Mouse (Mus musculus) stomach, postnatal 0 days (tissue): Measurements from ENCODE around the gene Nt5c2. TPM values are rescaled to one million over a fixed set of nuclear protein-coding genes. Genes with fewer than 3 reads are reported as not detected.

Source experiments
- ATAC-seq: fragments of 200-750 bp; cut with Nextera tagmentation; 2 replicates; pipeline ENCODE4 v1.8.0; 2017; ENCODE audit not compliant: low FRiP score, low TSS enrichment
- DNase-seq: peaks from one replicate; pipeline ENCODE4 v3.0.0-alpha.2; 2016; ENCODE audit warnings: low spot score
- H3K27ac ChIP-seq: fragments of 300-500 bp; sonication (generic); replicated peaks from 2 replicates; pipeline ENCODE4 v1.5.1; 2014; ENCODE audit warnings: mild to moderate bottlenecking, control low read depth
- H3K27me3 ChIP-seq: fragments of 300-500 bp; sonication (generic); 2 replicates; pipeline ENCODE4 v1.6.1; 2014; ENCODE audit warnings: low read length; ENCODE audit not compliant: control insufficient read depth, insufficient read depth
- H3K36me3 ChIP-seq: fragments of 300-500 bp; sonication (generic); 2 replicates; pipeline ENCODE4 v1.6.1; 2014; ENCODE audit warnings: low read length, mixed read lengths; ENCODE audit not compliant: control insufficient read depth, insufficient read depth
- H3K4me1 ChIP-seq: fragments of 300-500 bp; sonication (generic); replicated peaks from 2 replicates; pipeline ENCODE4 v1.6.1; 2014; ENCODE audit warnings: antibody characterized with exemption; ENCODE audit not compliant: control insufficient read depth, insufficient read depth
- H3K4me2 ChIP-seq: fragments of 300-500 bp; sonication (generic); replicated peaks from 2 replicates; pipeline ENCODE4 v1.6.1; 2014; ENCODE audit warnings: low read depth, mild to moderate bottlenecking, control low read depth, moderate library complexity
- H3K4me3 ChIP-seq: fragments of 300-500 bp; sonication (generic); 2 replicates; pipeline ENCODE4 v1.5.1; 2014; ENCODE audit warnings: low read depth, low read length, control low read depth
- H3K9ac ChIP-seq: fragments of 300-500 bp; sonication (generic); 2 replicates; pipeline ENCODE4 v1.6.1; 2014; ENCODE audit warnings: mild to moderate bottlenecking, low read length, control low read depth, mixed read lengths
- H3K9me3 ChIP-seq: fragments of 300-500 bp; sonication (generic); 2 replicates; pipeline ENCODE4 v1.6.1; 2016; ENCODE audit warnings: low read length; ENCODE audit not compliant: control insufficient read depth
- CTCF ChIP-seq: IDR thresholded peaks from 2 replicates; pipeline ENCODE4 v1.5.1; 2016; ENCODE audit warnings: antibody characterized with exemption, low read depth, mild to moderate bottlenecking, moderate library complexity
- EP300 ChIP-seq: optimal IDR thresholded peaks from 2 replicates; pipeline ENCODE3; 2016; ENCODE audit warnings: antibody characterized with exemption
- WGBS: fragments of 180-500 bp; shearing (Covaris S2); extraction: QIAGEN DNeasy Blood & Tissue Kit; methylation state at CpG from one replicate; pipeline ENCODE4 v1.1.7; 2014; 5-methylcytosine and 5-hydroxymethylcytosine counted together
- polyA plus RNA-seq: library from polyadenylated mRNA; unstranded; fragments of >200 nt; fragmentation: Nextera tagmentation; extraction: Ambion mirVana; gene quantifications from 2 replicates; pipeline ENCODE4 v1.2.1, GENCODE M21; 2015

The Nt5c2 gene
- polyA plus RNA-seq, 1 experiment from 2014 or later, result 70.9 TPM

DNA sequence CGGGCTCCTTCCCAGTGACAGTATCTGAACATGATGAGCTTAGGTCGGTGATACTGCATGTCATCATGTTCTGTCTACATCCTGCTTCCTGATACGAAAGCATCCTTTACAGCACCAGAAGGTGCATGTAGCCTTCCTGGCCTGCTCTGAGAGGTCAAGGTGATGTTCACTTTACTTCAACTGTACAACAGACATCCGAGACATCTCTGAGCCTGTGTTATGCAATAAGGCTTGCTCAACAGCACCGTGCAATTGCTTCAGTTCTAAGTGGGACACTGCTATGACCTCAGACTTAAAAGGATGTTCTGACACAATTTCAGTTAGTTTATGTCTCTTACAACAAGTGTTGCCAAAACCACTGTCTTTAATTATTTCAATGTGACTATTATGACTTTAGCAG is 113.6 kb downstream of the Nt5c2 start:
- no peaks in the 10 kb centered on the region for H3K9me3 ChIP-seq

GRCm38 (mm10) chr19:46900786-46901185 is 114.2 kb downstream of the Nt5c2 start:
- ATAC-seq (0 out of 2 replicates have a peak, but pooled peaks have one; percentile 24), DNase-seq (no peak)
- H3K27ac ChIP-seq, result no peak overlapping the region
- H3K9ac ChIP-seq, result no peak overlapping the region
- no peak for TF ChIP-seq CTCF
- no peak for TF ChIP-seq EP300
- WGBS, result 74% methylated on average over 6 of the region's 6 CpGs
- no peak overlapping the region for H3K4me2 ChIP-seq
- peaks cover 9% of the 10 kb centered on the region for H3K36me3 ChIP-seq
- H3K27me3 ChIP-seq, result no peaks in the 10 kb centered on the region
- H3K4me3 ChIP-seq, result no peak overlapping the region
- H3K9me3 ChIP-seq, result no peaks in the 10 kb centered on the region
- H3K4me1 ChIP-seq, result no peaks in the 10 kb centered on the region

More for the DNA sequence above, 113.6 kb downstream of the Nt5c2 start:
- Histone ChIP-seq H3K9ac (no peak overlapping the region), H3K27me3 (no peaks in the 10 kb centered on the region), H3K27ac (no peak overlapping the region), H3K4me1 (no peaks in the 10 kb centered on the region), H3K4me2 (no peak overlapping the region), H3K4me3 (no peak overlapping the region), H3K36me3 (peaks cover 7% of the 10 kb centered on the region)
- TF ChIP-seq EP300 (no peak), CTCF (no peak)
- ATAC-seq (peak; percentile 29; the same call in 1 of the 2 replicates), DNase-seq (no peak)
- WGBS, result 75% methylated on average over 5 of the region's 5 CpGs

GRCm38 (mm10) chr19:46899871-46900270 is 115.1 kb downstream of the Nt5c2 start:
- TF ChIP-seq CTCF, result 0 out of 2 replicates have a peak, but pooled peaks have one; percentile 5
- no peak for TF ChIP-seq EP300
- Histone ChIP-seq H3K9ac (no peak overlapping the region), H3K4me1 (no peaks in the 10 kb centered on the region), H3K4me2 (no peak overlapping the region), H3K4me3 (no peak overlapping the region), H3K9me3 (no peaks in the 10 kb centered on the region), H3K27ac (no peak overlapping the region), H3K27me3 (no peaks in the 10 kb centered on the region), H3K36me3 (peaks cover 9% of the 10 kb centered on the region)
- WGBS, result 58% methylated on average over 5 of the region's 5 CpGs
- ATAC-seq, result 0 out of 2 replicates have a peak, but pooled peaks have one; percentile 42
- no peak for DNase-seq

GRCm38 (mm10) chr19:46899306-46899705 is 115.6 kb downstream of the Nt5c2 start:
- Histone ChIP-seq H3K4me3 (no peak overlapping the region), H3K27me3 (no peaks in the 10 kb centered on the region), H3K9me3 (no peaks in the 10 kb centered on the region), H3K27ac (0 out of 2 replicates have a peak overlapping the region, but pooled peaks have one; percentile 19), H3K4me1 (no peaks in the 10 kb centered on the region), H3K4me2 (no peak overlapping the region), H3K36me3 (peaks cover 9% of the 10 kb centered on the region), H3K9ac (no peak overlapping the region)
- 0 out of 2 replicates have a peak, but pooled peaks have one; percentile 29 for ATAC-seq
- WGBS, result 30% methylated on average over 5 of the region's 5 CpGs
- TF ChIP-seq EP300 (no peak), CTCF (no peak)
- no peak for DNase-seq

GRCm38 (mm10) chr19:46898222-46898621 is 116.7 kb downstream of the Nt5c2 start:
- H3K36me3 ChIP-seq, result peaks cover 9% of the 10 kb centered on the region
- no peak overlapping the region for H3K4me2 ChIP-seq
- TF ChIP-seq EP300 (no peak), CTCF (no peak)
- no peak overlapping the region for H3K4me3 ChIP-seq
- no peak overlapping the region for H3K27ac ChIP-seq
- ATAC-seq (no peak), DNase-seq (no peak)
- no peak overlapping the region for H3K9ac ChIP-seq
- no peaks in the 10 kb centered on the region for H3K9me3 ChIP-seq
- 83% methylated on average over 5 of the region's 5 CpGs for WGBS
- H3K4me1 ChIP-seq, result no peaks in the 10 kb centered on the region
- no peaks in the 10 kb centered on the region for H3K27me3 ChIP-seq

DNA sequence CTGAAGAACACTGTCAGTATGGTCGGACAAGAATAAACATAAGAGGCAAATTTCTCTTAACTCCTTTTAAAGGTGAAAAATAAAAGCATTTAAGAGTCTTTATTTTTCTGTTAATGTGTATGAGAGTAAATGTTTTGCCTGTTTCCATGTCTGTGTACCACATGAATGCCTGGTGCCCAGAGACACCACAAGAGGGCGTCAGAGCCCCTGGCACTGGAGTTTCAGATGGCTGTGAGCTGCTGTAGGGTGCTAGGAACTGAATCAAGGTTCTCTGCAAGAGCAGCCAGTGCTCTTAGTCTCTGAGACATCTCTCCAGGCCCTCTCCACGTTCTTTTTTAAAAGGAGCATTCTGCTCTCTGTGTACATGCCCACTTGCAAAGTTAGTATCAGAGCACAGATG is 117.8 kb downstream of the Nt5c2 start:
- no peaks in the 10 kb centered on the region for H3K27me3 ChIP-seq
- ATAC-seq (no peak), DNase-seq (no peak)
- H3K9me3 ChIP-seq, result no peaks in the 10 kb centered on the region
- peak; percentile 50 for TF ChIP-seq CTCF
- no peak for TF ChIP-seq EP300
- H3K4me1 ChIP-seq, result no peaks in the 10 kb centered on the region
- no peak overlapping the region for H3K27ac ChIP-seq
- peaks cover 9% of the 10 kb centered on the region for H3K36me3 ChIP-seq
- no peak overlapping the region for H3K4me3 ChIP-seq
- 87% methylated on average over 3 of the region's 3 CpGs for WGBS
- H3K4me2 ChIP-seq, result no peak overlapping the region
- no peak overlapping the region for H3K9ac ChIP-seq
